Mouse (Mus musculus): Measurements from ENCODE around the gene Lrrc4.

Lrrc4 gene

GRCm38 (mm10) chr6:28767891-28768481 is 63.6 kb downstream of the Lrrc4 start:
- no peak for DNase-seq (ENCODE audit: low spot score)

GRCm38 (mm10) chr6:28766622-28767021 is 64.9 kb downstream of the Lrrc4 start:
- DNase-seq (ENCODE audit: low spot score): no peak

- DNase-seq (ENCODE audit: low spot score): no peak
Observed at GRCm38 (mm10) chr6:28762132-28762775, 69.3 kb downstream of the Lrrc4 start.

- no peak for DNase-seq (ENCODE audit: low spot score)
Observed at GRCm38 (mm10) chr6:28761728-28762127, 69.8 kb downstream of the Lrrc4 start.

- no peak for DNase-seq (ENCODE audit: low spot score)
Observed at GRCm38 (mm10) chr6:28758293-28758692, 73.3 kb downstream of the Lrrc4 start.

- DNase-seq (ENCODE audit: low spot score): no peak
Observed at GRCm38 (mm10) chr6:28756306-28757018, 75.1 kb downstream of the Lrrc4 start.

- no peak for DNase-seq (ENCODE audit: low spot score)
Observed at GRCm38 (mm10) chr6:28754127-28754898, 77.2 kb downstream of the Lrrc4 start.

- no peak for DNase-seq (ENCODE audit: low spot score)
Observed at GRCm38 (mm10) chr6:28753681-28754080, 77.9 kb downstream of the Lrrc4 start.

- DNase-seq (ENCODE audit: low spot score): no peak
Observed at GRCm38 (mm10) chr6:28753217-28753616, 78.3 kb downstream of the Lrrc4 start.

GRCm38 (mm10) chr6:28751186-28751585 is 80.4 kb downstream of the Lrrc4 start:
- DNase-seq (ENCODE audit: low spot score): no peak

GRCm38 (mm10) chr6:28749224-28749623 is 82.3 kb downstream of the Lrrc4 start:
- no peak for DNase-seq (ENCODE audit: low spot score)

GRCm38 (mm10) chr6:28747931-28748670 is 83.4 kb downstream of the Lrrc4 start:
- DNase-seq (ENCODE audit: low spot score): no peak

- DNase-seq (ENCODE audit: low spot score): no peak
Observed at GRCm38 (mm10) chr6:28747025-28747424, 84.5 kb downstream of the Lrrc4 start.

GRCm38 (mm10) chr6:28745864-28746263 is 85.7 kb downstream of the Lrrc4 start:
- DNase-seq (ENCODE audit: low spot score): no peak

- no peak for DNase-seq (ENCODE audit: low spot score)
Observed at GRCm38 (mm10) chr6:28743586-28743985, 88.0 kb downstream of the Lrrc4 start.

GRCm38 (mm10) chr6:28737601-28738000 is 93.9 kb downstream of the Lrrc4 start:
- DNase-seq (ENCODE audit: low spot score): no peak

- DNase-seq (ENCODE audit: low spot score): no peak
Observed at GRCm38 (mm10) chr6:28736665-28737064, 94.9 kb downstream of the Lrrc4 start.

GRCm38 (mm10) chr6:28735116-28735515 is 96.4 kb downstream of the Lrrc4 start:
- DNase-seq (ENCODE audit: low spot score): no peak

- no peak for DNase-seq (ENCODE audit: low spot score)
Observed at GRCm38 (mm10) chr6:28733884-28734647, 97.5 kb downstream of the Lrrc4 start.

- no peak for DNase-seq (ENCODE audit: low spot score)
Observed at GRCm38 (mm10) chr6:28731246-28731645, 100.3 kb downstream of the Lrrc4 start.

GRCm38 (mm10) chr6:28729649-28730048 is 101.9 kb downstream of the Lrrc4 start:
- no peak for DNase-seq (ENCODE audit: low spot score)
